Comparison of ENCODE assay signal across 17 mouse cellular contexts in the genomic region with DNA sequence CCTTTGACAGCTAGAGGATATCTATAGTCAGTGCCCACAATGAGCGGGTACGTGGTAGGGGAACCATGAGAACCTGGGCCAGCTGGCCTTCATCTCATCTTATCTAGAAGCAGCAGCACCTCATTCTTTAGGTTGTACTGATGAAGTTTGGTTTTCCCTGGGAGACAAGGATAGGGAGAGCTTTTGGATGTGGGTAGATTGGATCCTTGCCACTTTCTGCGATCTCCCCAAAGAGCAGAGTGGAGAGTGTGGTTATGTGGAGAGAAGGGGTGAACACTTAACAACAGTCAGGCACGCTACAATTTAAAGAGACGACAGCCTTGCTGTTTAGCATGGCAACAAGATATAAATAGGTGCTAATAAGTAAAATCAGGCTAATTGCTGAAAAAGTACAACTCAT.
"Had no signal": no experiment of that assay in that cellular context is flagged by ENCODE, and none has a peak within 500 bp of the region (broad histone marks: within the 10 kb centered on the region; RNA-seq: fewer than 3 reads in every experiment).

No protein-coding gene starts in this region.

- ATAC-seq: midbrain, embryonic 16.5 days had no signal

- H3K27me3 ChIP-seq: midbrain, embryonic 12.5 days; neural tube, embryonic 13.5 days; neural tube, embryonic 15.5 days; stomach, embryonic 15.5 days had no signal

- H3K36me3 ChIP-seq: midbrain, embryonic 10.5 days; midbrain, embryonic 12.5 days; neural tube, embryonic 13.5 days; neural tube, embryonic 15.5 days; stomach, embryonic 15.5 days had no signal

- H3K9ac ChIP-seq: lung, embryonic 14.5 days; midbrain, embryonic 12.5 days; neural tube, embryonic 13.5 days; neural tube, embryonic 15.5 days; stomach, embryonic 15.5 days had no signal

- H3K9me3 ChIP-seq: midbrain, embryonic 10.5 days; midbrain, embryonic 12.5 days; neural tube, embryonic 13.5 days; neural tube, embryonic 15.5 days; stomach, embryonic 15.5 days had no signal

- DNase-seq: lung, adult 18-20 months; lung, embryonic 14.5 days; lung, postnatal 10 days; lung, postnatal 4 days; midbrain, embryonic 14.5 days; right cerebral cortex, postnatal 14 days; thymus, adult 2 months; thymus, postnatal 25 days; thymus, postnatal 4 days had no signal

- H3K27ac ChIP-seq: midbrain, embryonic 10.5 days; midbrain, embryonic 12.5 days; neural tube, embryonic 13.5 days; neural tube, embryonic 15.5 days; stomach, embryonic 15.5 days; stomach, postnatal 0 days had no signal

- H3K4me3 ChIP-seq: midbrain, embryonic 10.5 days; midbrain, embryonic 12.5 days; myocyte; neural tube, embryonic 13.5 days; neural tube, embryonic 15.5 days; stomach, embryonic 15.5 days had no signal

- H3K4me2 ChIP-seq: lung, embryonic 14.5 days; midbrain, embryonic 12.5 days; neural tube, embryonic 13.5 days; neural tube, embryonic 15.5 days; stomach, embryonic 15.5 days had no signal

- H3K4me1 ChIP-seq: midbrain, embryonic 10.5 days; midbrain, embryonic 12.5 days; neural tube, embryonic 13.5 days; neural tube, embryonic 15.5 days; stomach, embryonic 15.5 days had no signal
